Mouse (Mus musculus) limb, embryonic 11.5 days (tissue): ENCODE measurements around the gene Gnaz. TPM values are rescaled to one million over a fixed set of nuclear protein-coding genes. Genes with fewer than 3 reads are reported as not detected.

Experiments
- ATAC-seq: fragments of 200-750 bp; cut with Nextera tagmentation; 2 replicates; pipeline ENCODE4 v1.8.0; 2017; ENCODE audit warnings: low read depth; ENCODE audit not compliant: insufficient number of reproducible peaks, low FRiP score, low TSS enrichment
- DNase-seq: peaks from one replicate; pipeline ENCODE4 v3.0.0-alpha.2; 2015; ENCODE audit warnings: low spot score
- H3K27ac ChIP-seq: fragments of 300-500 bp; sonication (generic); replicated peaks from 2 replicates; pipeline ENCODE4 v1.5.1; 2014; ENCODE audit warnings: low read depth, mild to moderate bottlenecking, low read length
- H3K27me3 ChIP-seq: fragments of 300-500 bp; sonication (generic); 2 replicates; pipeline ENCODE4 v1.6.1; 2014; ENCODE audit warnings: mild to moderate bottlenecking, low read length, mixed read lengths; ENCODE audit not compliant: control insufficient read depth, insufficient read depth
- H3K36me3 ChIP-seq: fragments of 300-500 bp; sonication (generic); 2 replicates; pipeline ENCODE4 v1.6.1; 2014; ENCODE audit warnings: mild to moderate bottlenecking, low read length, moderate library complexity, mixed read lengths; ENCODE audit not compliant: control insufficient read depth, insufficient read depth
- H3K4me1 ChIP-seq: fragments of 300-500 bp; sonication (generic); 2 replicates; pipeline ENCODE4 v1.6.1; 2014; ENCODE audit warnings: low read length, mixed read lengths; ENCODE audit not compliant: control insufficient read depth, insufficient read depth
- H3K4me2 ChIP-seq: fragments of 300-500 bp; sonication (generic); 2 replicates; pipeline ENCODE4 v1.6.1; 2014; ENCODE audit warnings: low read depth, mild to moderate bottlenecking, moderate library complexity; ENCODE audit not compliant: severe bottlenecking
- H3K4me3 ChIP-seq: fragments of 300-500 bp; sonication (generic); 2 replicates; pipeline ENCODE4 v1.5.1; 2014; ENCODE audit warnings: low read depth, low read length
- H3K9ac ChIP-seq: fragments of 300-500 bp; sonication (generic); 2 replicates; pipeline ENCODE4 v1.6.1; 2014; ENCODE audit warnings: mild to moderate bottlenecking, low read length
- H3K9me3 ChIP-seq: fragments of 300-500 bp; sonication (generic); 2 replicates; pipeline ENCODE4 v1.6.1; 2016; ENCODE audit warnings: low read length; ENCODE audit not compliant: control insufficient read depth
- WGBS: fragments of 180-500 bp; shearing (Covaris S2); extraction: QIAGEN DNeasy Blood & Tissue Kit; methylation state at CpG from one replicate; pipeline ENCODE4 v1.1.7; 2014; 5-methylcytosine and 5-hydroxymethylcytosine counted together
- polyA plus RNA-seq: library from polyadenylated mRNA; unstranded; fragments of >200 nt; fragmentation: Nextera tagmentation; extraction: Ambion mirVana; gene quantifications from 2 replicates; pipeline ENCODE4 v1.2.1, GENCODE M21; 2014

Gnaz gene
- polyA plus RNA-seq, 1 experiment from 2014 or later: 3.1 TPM

DNA sequence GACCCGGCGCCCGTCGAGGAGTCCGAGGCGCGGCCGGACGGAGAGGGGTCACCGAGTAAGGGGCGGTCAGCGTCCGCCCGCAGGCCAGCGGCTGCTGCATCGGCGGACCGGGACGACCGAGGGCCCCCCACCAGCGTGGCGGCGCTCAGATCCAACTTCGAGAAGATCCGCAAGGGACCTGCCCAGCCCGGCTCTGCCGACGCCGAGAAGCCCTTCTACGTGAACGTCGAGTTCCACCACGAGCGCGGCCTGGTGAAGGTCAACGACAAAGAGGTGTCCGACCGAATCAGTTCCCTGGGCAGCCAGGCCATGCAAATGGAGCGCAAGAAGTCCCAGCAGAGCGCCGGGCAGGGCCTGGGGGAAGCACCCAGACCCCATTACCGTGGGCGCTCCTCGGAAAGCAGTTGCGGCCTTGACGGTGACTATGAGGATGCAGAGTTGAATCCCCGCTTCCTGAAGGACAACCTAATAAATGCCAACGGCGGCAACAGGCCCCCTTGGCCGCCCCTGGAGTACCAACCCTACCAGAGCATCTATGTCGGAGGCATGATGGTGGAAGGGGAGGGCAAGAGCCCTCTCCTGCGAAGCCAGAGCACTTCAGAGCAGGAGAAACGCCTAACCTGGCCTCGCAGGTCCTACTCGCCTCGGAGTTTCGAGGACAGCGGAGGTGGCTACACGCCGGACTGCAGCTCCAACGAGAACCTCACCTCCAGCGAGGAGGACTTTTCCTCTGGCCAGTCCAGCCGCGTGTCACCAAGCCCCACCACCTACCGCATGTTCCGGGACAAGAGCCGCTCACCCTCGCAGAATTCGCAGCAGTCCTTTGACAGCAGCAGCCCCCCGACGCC is 94.6 kb downstream of the Gnaz start:
- H3K9me3 ChIP-seq: no peaks in the 10 kb centered on the region
- peak overlapping the region; percentile 82 for H3K4me3 ChIP-seq
- ATAC-seq: no peak
- peak overlapping the region; percentile 95 for H3K4me2 ChIP-seq
- no peaks in the 10 kb centered on the region for H3K36me3 ChIP-seq
- H3K4me1 ChIP-seq: peaks cover 36% of the 10 kb centered on the region
- peak; percentile 53 for DNase-seq
- no peak overlapping the region for H3K27ac ChIP-seq
- H3K9ac ChIP-seq: peak overlapping the region; percentile 83
- WGBS: 1% methylated on average over 71 of the region's 71 CpGs
- H3K27me3 ChIP-seq: 0 out of 2 replicates have a peak, but pooled peaks cover 2% of the 10 kb centered on the region

DNA sequence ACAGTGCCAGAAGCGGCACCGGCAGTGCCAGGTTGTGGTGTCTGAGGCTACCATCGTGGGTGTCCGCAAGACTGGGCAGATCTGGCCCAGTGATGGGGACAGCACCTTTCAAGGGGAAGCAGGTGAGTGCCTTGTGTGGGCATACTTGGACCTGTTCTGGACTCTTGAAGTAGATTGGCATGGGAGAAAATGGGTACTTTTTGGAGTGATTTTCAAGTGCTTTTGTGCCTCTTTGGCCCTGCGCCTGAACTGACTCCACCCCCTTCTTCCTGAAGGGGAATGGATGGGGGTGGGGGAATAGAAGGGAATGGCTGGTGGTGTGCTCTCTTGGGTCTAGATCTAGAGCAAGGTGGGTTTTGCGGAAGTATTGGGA is 95.2 kb downstream of the Gnaz start:
- H3K36me3 ChIP-seq: no peaks in the 10 kb centered on the region
- H3K4me2 ChIP-seq: peak overlapping the region; percentile 95
- H3K27me3 ChIP-seq: 0 out of 2 replicates have a peak, but pooled peaks cover 2% of the 10 kb centered on the region
- peak overlapping the region; percentile 82 for H3K4me3 ChIP-seq
- WGBS: 19% methylated on average over 6 of the region's 6 CpGs
- peak overlapping the region; percentile 83 for H3K9ac ChIP-seq
- no peaks in the 10 kb centered on the region for H3K9me3 ChIP-seq
- no peak overlapping the region for H3K27ac ChIP-seq
- peaks cover 36% of the 10 kb centered on the region for H3K4me1 ChIP-seq
- ATAC-seq (no peak), DNase-seq (peak; percentile 32)

GRCm38 (mm10) chr10:75062621-75063020 is 95.6 kb downstream of the Gnaz start:
- Histone ChIP-seq H3K4me3 (peak overlapping the region; percentile 82), H3K9me3 (no peaks in the 10 kb centered on the region), H3K9ac (no peak overlapping the region), H3K36me3 (no peaks in the 10 kb centered on the region), H3K27me3 (0 out of 2 replicates have a peak, but pooled peaks cover 2% of the 10 kb centered on the region), H3K27ac (no peak overlapping the region), H3K4me1 (peaks cover 36% of the 10 kb centered on the region), H3K4me2 (peak overlapping the region; percentile 95)
- DNase-seq (no peak), ATAC-seq (no peak)
- WGBS: 42% methylated on average over 6 of the region's 6 CpGs

DNA sequence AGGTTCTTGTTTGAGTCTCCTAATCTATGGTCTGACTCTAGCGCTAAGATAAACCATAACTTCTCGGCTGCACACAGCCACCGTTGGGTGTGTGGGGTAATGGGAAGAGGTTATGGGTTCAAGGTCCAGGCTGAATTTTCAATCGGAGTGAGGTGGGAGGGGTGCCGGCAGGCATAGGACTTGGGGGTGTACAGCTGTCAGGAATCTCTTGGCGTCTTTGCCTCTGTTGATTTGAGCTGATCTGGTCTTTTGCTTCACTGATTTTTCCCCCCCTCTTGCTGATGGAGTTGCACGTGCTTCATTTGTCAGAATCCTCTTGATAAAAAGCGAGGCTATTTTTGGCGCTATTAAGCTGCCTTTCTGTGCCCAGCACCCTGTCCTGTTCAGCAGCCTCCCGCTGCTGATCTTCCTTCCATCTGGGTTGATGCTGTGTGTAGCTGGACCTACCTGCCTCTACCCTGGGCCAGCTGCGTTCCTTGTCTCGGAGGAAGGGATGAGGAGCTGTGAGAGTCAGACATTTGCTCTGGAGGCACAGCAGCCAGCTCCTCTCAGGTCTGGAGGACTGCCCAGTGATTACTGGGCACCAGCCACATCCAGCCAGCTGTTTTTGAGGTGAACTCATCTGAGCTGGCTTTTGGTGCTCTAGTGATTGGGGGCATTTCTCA is 96.5 kb downstream of the Gnaz start:
- DNase-seq (no peak), ATAC-seq (no peak)
- Histone ChIP-seq H3K36me3 (no peaks in the 10 kb centered on the region), H3K9me3 (no peaks in the 10 kb centered on the region), H3K9ac (peak overlapping the region; percentile 4), H3K4me1 (peaks cover 36% of the 10 kb centered on the region), H3K27me3 (0 out of 2 replicates have a peak, but pooled peaks cover 2% of the 10 kb centered on the region), H3K27ac (no peak overlapping the region), H3K4me2 (peak overlapping the region; percentile 95), H3K4me3 (no peak overlapping the region)
- 83% methylated on average over 12 of the region's 12 CpGs for WGBS

GRCm38 (mm10) chr10:75065691-75066090 is 98.7 kb downstream of the Gnaz start:
- no peak for DNase-seq
- WGBS: 70% methylated on average over 6 of the region's 6 CpGs
- H3K4me3 ChIP-seq: no peak overlapping the region

More at GRCm38 (mm10) chr10:75065691-75066090, 98.7 kb downstream of the Gnaz start:
- Histone ChIP-seq H3K4me2 (no peak overlapping the region), H3K27me3 (0 out of 2 replicates have a peak, but pooled peaks cover 2% of the 10 kb centered on the region), H3K9me3 (no peaks in the 10 kb centered on the region), H3K36me3 (no peaks in the 10 kb centered on the region), H3K4me1 (peaks cover 32% of the 10 kb centered on the region), H3K27ac (no peak overlapping the region), H3K9ac (no peak overlapping the region)
- no peak for ATAC-seq

Other genes starting within 250 kb of the Gnaz start
- gene Rsph14, start 65.4 kb downstream of the Gnaz start, polyA plus RNA-seq: not detected in 2 replicates
- 11.1 and 12.8 TPM in 2 replicates for gene Rab36, start 69.9 kb downstream of the Gnaz start, polyA plus RNA-seq
- gene Bcr, start 93.4 kb downstream of the Gnaz start, polyA plus RNA-seq: 7.5 and 11.4 TPM in 2 replicates
- gene Specc1l, start 244.9 kb downstream of the Gnaz start, polyA plus RNA-seq: 23.4 and 24.4 TPM in 2 replicates